Mouse (Mus musculus) forebrain, embryonic 10.5 days (tissue): ENCODE data around the gene Opcml. TPM values are rescaled to one million over a fixed set of nuclear protein-coding genes. Genes with fewer than 3 reads are reported as not detected.

ENCODE experiments used
- DNase-seq: peaks from one replicate; pipeline ENCODE4 v3.0.0-alpha.2; 2017; ENCODE audit warnings: low spot score; ENCODE audit errors: extremely low spot score
- H3K27ac ChIP-seq: fragments of 300-500 bp; sonication (generic); 2 replicates; pipeline ENCODE4 v1.5.1; 2016; ENCODE audit warnings: mild to moderate bottlenecking
- H3K27me3 ChIP-seq: fragments of 300-500 bp; sonication (generic); 2 replicates; pipeline ENCODE4 v1.6.1; 2016; ENCODE audit warnings: mild to moderate bottlenecking; ENCODE audit not compliant: poor library complexity, severe bottlenecking
- H3K36me3 ChIP-seq: fragments of 300-500 bp; sonication (generic); replicated peaks from 2 replicates; pipeline ENCODE4 v1.6.1; 2016; ENCODE audit warnings: mild to moderate bottlenecking, moderate library complexity
- H3K4me1 ChIP-seq: fragments of 300-500 bp; sonication (generic); 2 replicates; pipeline ENCODE4 v1.6.1; 2016
- H3K4me3 ChIP-seq: fragments of 300-500 bp; sonication (generic); 2 replicates; pipeline ENCODE4 v1.5.1; 2016; ENCODE audit warnings: mild to moderate bottlenecking, moderate library complexity
- H3K9me3 ChIP-seq: fragments of 300-500 bp; sonication (generic); 2 replicates; pipeline ENCODE4 v1.6.1; 2016; ENCODE audit warnings: mild to moderate bottlenecking, moderate library complexity
- WGBS: fragments of 180-500 bp; shearing (Covaris S2); methylation state at CpG from one replicate; pipeline ENCODE4 v1.1.7; 2016; 5-methylcytosine and 5-hydroxymethylcytosine counted together
- polyA plus RNA-seq: library from polyadenylated mRNA; unstranded; fragments of >200 nt; fragmentation: Nextera tagmentation; extraction: Ambion mirVana; gene quantifications from 2 replicates; pipeline ENCODE4 v1.2.1, GENCODE M21; 2016

Gene Opcml
- polyA plus RNA-seq, 1 experiment from 2014 or later = 1.4 TPM

GRCm38 (mm10) chr9:27801807-27802206 is 11.2 kb downstream of the Opcml start:
- H3K27me3 ChIP-seq = no peaks in the 10 kb centered on the region
- no peak for DNase-seq
- no peak overlapping the region for H3K4me3 ChIP-seq
- no peaks in the 10 kb centered on the region for H3K4me1 ChIP-seq
- H3K27ac ChIP-seq = no peak overlapping the region
- no peaks in the 10 kb centered on the region for H3K36me3 ChIP-seq
- 87% methylated on average over 3 of the region's 3 CpGs for WGBS
- no peaks in the 10 kb centered on the region; the same call in 1 of the 2 replicates for H3K9me3 ChIP-seq

GRCm38 (mm10) chr9:27802379-27802778 is 11.8 kb downstream of the Opcml start:
- H3K27ac ChIP-seq = no peak overlapping the region
- no peaks in the 10 kb centered on the region for H3K36me3 ChIP-seq
- H3K4me1 ChIP-seq = no peaks in the 10 kb centered on the region
- no peak for DNase-seq
- no peak overlapping the region for H3K4me3 ChIP-seq
- no peaks in the 10 kb centered on the region; the same call in 1 of the 2 replicates for H3K9me3 ChIP-seq
- H3K27me3 ChIP-seq = no peaks in the 10 kb centered on the region

- 93% methylated on average over 3 of the region's 3 CpGs for WGBS
- Histone ChIP-seq H3K36me3 (no peaks in the 10 kb centered on the region), H3K4me3 (no peak overlapping the region), H3K27me3 (no peaks in the 10 kb centered on the region), H3K9me3 (no peaks in the 10 kb centered on the region), H3K27ac (no peak overlapping the region), H3K4me1 (no peaks in the 10 kb centered on the region)
- no peak for DNase-seq
These were observed 13.9 kb downstream of the Opcml start for GRCm38 (mm10) chr9:27804461-27804860.

- no peaks in the 10 kb centered on the region for H3K4me1 ChIP-seq
- 93% methylated on average over 8 of the region's 8 CpGs for WGBS
- no peaks in the 10 kb centered on the region for H3K9me3 ChIP-seq
- no peaks in the 10 kb centered on the region for H3K27me3 ChIP-seq
- DNase-seq = no peak
- H3K4me3 ChIP-seq = no peak overlapping the region
- no peak overlapping the region for H3K27ac ChIP-seq
- H3K36me3 ChIP-seq = no peaks in the 10 kb centered on the region
These were observed 19.2 kb downstream of the Opcml start for GRCm38 (mm10) chr9:27809741-27810140.

GRCm38 (mm10) chr9:27813207-27813790 is 22.7 kb downstream of the Opcml start:
- WGBS = 59% methylated on average over 3 of the region's 3 CpGs
- Histone ChIP-seq H3K36me3 (no peaks in the 10 kb centered on the region), H3K9me3 (no peaks in the 10 kb centered on the region), H3K4me1 (no peaks in the 10 kb centered on the region), H3K27me3 (no peaks in the 10 kb centered on the region), H3K4me3 (no peak overlapping the region), H3K27ac (no peak overlapping the region)
- DNase-seq = no peak

- Histone ChIP-seq H3K36me3 (no peaks in the 10 kb centered on the region), H3K27me3 (no peaks in the 10 kb centered on the region), H3K4me1 (no peaks in the 10 kb centered on the region), H3K27ac (no peak overlapping the region), H3K4me3 (no peak overlapping the region), H3K9me3 (no peaks in the 10 kb centered on the region)
- WGBS = 33% methylated on average over 2 of the region's 2 CpGs
- no peak for DNase-seq
These were observed 23.6 kb downstream of the Opcml start for GRCm38 (mm10) chr9:27814161-27814560.

GRCm38 (mm10) chr9:27821197-27821596 is 30.6 kb downstream of the Opcml start:
- no peaks in the 10 kb centered on the region for H3K9me3 ChIP-seq
- H3K27ac ChIP-seq = no peak overlapping the region
- no peak overlapping the region for H3K4me3 ChIP-seq
- no peaks in the 10 kb centered on the region for H3K36me3 ChIP-seq
- no peak for DNase-seq
- no peaks in the 10 kb centered on the region for H3K4me1 ChIP-seq
- H3K27me3 ChIP-seq = no peaks in the 10 kb centered on the region
- WGBS = 83% methylated on average over 1 of the region's 1 CpGs

GRCm38 (mm10) chr9:27822681-27823080 is 32.1 kb downstream of the Opcml start:
- Histone ChIP-seq H3K4me1 (peaks cover 6% of the 10 kb centered on the region; the same call in 1 of the 2 replicates), H3K27me3 (no peaks in the 10 kb centered on the region), H3K27ac (no peak overlapping the region), H3K4me3 (no peak overlapping the region), H3K36me3 (no peaks in the 10 kb centered on the region), H3K9me3 (no peaks in the 10 kb centered on the region)
- no peak for DNase-seq
- 94% methylated on average over 6 of the region's 6 CpGs for WGBS

DNA sequence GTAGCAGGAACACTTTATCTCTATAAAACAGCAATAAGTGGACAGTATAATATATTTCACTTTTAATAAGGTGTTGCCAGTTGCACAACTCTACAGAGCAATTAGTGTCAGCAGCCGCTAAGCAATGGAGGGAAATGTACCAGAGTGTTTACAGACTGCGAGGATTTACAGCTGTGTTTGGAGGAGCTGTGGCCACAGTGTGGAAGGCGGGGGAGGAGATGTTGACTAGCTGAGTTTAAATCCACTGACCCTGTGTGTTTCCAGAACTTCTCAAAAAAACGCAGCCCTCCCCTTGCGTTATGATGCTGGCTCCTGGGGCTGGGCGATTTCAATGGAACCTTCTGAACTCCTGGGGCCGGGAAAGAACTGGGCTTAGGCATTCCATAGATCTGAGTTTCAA is 33.8 kb downstream of the Opcml start:
- H3K4me3 ChIP-seq = no peak overlapping the region
- no peaks in the 10 kb centered on the region for H3K36me3 ChIP-seq
- H3K4me1 ChIP-seq = peaks cover 6% of the 10 kb centered on the region; the same call in 1 of the 2 replicates
- no peaks in the 10 kb centered on the region for H3K9me3 ChIP-seq
- DNase-seq = no peak
- 82% methylated on average over 7 of the region's 7 CpGs for WGBS
- no peak overlapping the region for H3K27ac ChIP-seq
- no peaks in the 10 kb centered on the region for H3K27me3 ChIP-seq

- Histone ChIP-seq H3K9me3 (no peaks in the 10 kb centered on the region), H3K27me3 (no peaks in the 10 kb centered on the region), H3K27ac (no peak overlapping the region), H3K4me3 (no peak overlapping the region), H3K4me1 (peaks cover 9% of the 10 kb centered on the region; the same call in 1 of the 2 replicates), H3K36me3 (no peaks in the 10 kb centered on the region)
- DNase-seq = no peak
- WGBS = 62% methylated on average over 5 of the region's 5 CpGs
These were observed 39.9 kb downstream of the Opcml start for GRCm38 (mm10) chr9:27830519-27830918.

- no peaks in the 10 kb centered on the region for H3K27me3 ChIP-seq
- no peak overlapping the region for H3K27ac ChIP-seq
- H3K9me3 ChIP-seq = no peaks in the 10 kb centered on the region
- no peak for DNase-seq
- H3K36me3 ChIP-seq = no peaks in the 10 kb centered on the region
- 81% methylated on average over 5 of the region's 5 CpGs for WGBS
- H3K4me1 ChIP-seq = no peaks in the 10 kb centered on the region
- no peak overlapping the region for H3K4me3 ChIP-seq
These were observed 52.2 kb downstream of the Opcml start for GRCm38 (mm10) chr9:27842806-27843205.

- no peaks in the 10 kb centered on the region for H3K27me3 ChIP-seq
- no peaks in the 10 kb centered on the region for H3K9me3 ChIP-seq
- H3K4me3 ChIP-seq = no peak overlapping the region
- no peak for DNase-seq
- H3K4me1 ChIP-seq = no peaks in the 10 kb centered on the region
- whole genome bisulfite sequencing = 81% methylated on average over 3 of the region's 3 CpGs
- H3K27ac ChIP-seq = no peak overlapping the region
- no peaks in the 10 kb centered on the region for H3K36me3 ChIP-seq
These were observed 81.0 kb downstream of the Opcml start for GRCm38 (mm10) chr9:27871624-27872023.

DNA sequence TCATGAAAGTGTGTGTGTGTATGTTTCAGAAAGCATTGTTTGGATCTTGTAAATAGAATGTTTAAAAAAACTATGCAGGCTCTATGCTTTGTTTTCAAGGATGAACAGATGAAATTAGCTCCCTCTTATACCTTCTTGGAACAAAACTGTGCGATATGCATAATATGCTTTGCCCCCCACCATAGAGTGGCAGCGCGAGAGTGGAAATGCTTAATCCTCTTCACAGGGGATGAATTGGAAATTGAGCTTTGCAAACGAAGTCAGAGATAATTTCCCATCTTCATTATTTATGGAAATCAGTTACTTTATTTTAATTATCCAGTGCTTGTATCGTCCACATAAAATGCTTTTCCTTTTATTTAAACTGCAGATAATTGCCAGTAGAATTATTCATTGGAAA is 99.1 kb downstream of the Opcml start:
- WGBS = 84% methylated on average over 5 of the region's 5 CpGs

DNA sequence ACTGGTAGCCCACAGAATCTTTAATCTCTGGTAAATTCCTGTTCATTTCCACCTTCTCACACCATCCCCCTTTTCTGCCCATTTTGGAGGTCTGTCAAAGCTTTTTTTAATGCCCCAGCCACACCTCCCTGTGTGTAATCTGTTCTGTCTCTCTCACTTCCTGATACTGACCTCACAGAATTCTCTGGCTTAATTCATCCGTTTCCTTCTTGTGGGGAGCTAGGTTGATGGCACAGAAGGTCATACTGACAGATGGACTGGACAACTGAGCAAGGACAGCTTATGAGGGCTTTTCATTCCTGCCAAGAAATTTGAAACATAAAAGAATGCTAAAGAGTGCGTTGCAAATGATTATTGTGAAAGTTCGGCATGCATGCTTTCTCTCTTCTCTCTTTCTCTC is 126.7 kb downstream of the Opcml start:
- WGBS = 75% methylated on average over 3 of the region's 3 CpGs
- H3K27me3 ChIP-seq = peaks cover 2% of the 10 kb centered on the region; the same call in 1 of the 2 replicates
- no peak overlapping the region for H3K27ac ChIP-seq
- H3K36me3 ChIP-seq = no peaks in the 10 kb centered on the region
- no peak for DNase-seq
- no peaks in the 10 kb centered on the region for H3K4me1 ChIP-seq
- H3K9me3 ChIP-seq = no peaks in the 10 kb centered on the region
- no peak overlapping the region for H3K4me3 ChIP-seq

More for the DNA sequence above, 99.1 kb downstream of the Opcml start:
- H3K27ac ChIP-seq = no peak overlapping the region
- DNase-seq = no peak
- H3K27me3 ChIP-seq = no peaks in the 10 kb centered on the region
- H3K4me1 ChIP-seq = no peaks in the 10 kb centered on the region
- no peak overlapping the region for H3K4me3 ChIP-seq
- H3K9me3 ChIP-seq = no peaks in the 10 kb centered on the region
- no peaks in the 10 kb centered on the region for H3K36me3 ChIP-seq
